Mouse (Mus musculus) urinary bladder, adult 2 months (tissue): ENCODE measurements around the gene Stom. TPM values are rescaled to one million over a fixed set of nuclear protein-coding genes. Genes with fewer than 3 reads are reported as not detected.

ENCODE experiments used
- DNase-seq: peaks from one replicate; pipeline ENCODE4 v3.0.0; 2022; ENCODE audit warnings: low spot score
- polyA plus RNA-seq: library from polyadenylated mRNA; depleted of rRNA; stranded (reverse); fragments of >200 nt; gene quantifications from 2 replicates; pipeline ENCODE4 v1.2.3, GENCODE M21; 2012; rRNA removed

The Stom gene
- polyA plus RNA-seq = 67.9 and 82.5 TPM in 2 replicates

GRCm38 (mm10) chr2:35336388-35337280 lies at the start of gene Stom:
Stom (minus strand) TSS chr2:35336976.
- peak; percentile 98 for DNase-seq

- no peak for DNase-seq
Observed at GRCm38 (mm10) chr2:35385441-35385871, 48.7 kb upstream of the Stom start.

GRCm38 (mm10) chr2:35379306-35379705 lies 42.5 kb upstream of the Stom start:
- DNase-seq = no peak

DNA sequence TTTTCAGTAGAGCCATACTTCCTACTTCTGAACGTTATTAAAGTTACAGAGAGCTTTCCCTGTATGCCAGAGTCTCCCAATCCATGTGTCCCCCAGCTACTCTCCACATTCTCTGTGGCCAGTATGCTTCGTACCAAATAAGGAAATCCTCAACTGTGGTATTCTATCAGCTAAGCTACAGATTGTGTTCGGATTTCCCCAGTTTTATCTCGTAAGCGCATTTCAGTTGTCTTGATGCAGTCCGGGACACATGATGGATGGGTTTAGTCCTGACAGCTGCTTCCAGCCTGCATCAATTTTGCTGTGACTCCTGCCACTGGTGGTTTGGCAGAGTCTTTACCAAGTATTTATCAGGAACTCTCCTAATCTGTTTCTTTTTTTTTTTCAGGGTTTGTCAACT lies 40.8 kb upstream of the Stom start:
- no peak for DNase-seq

GRCm38 (mm10) chr2:35373003-35373402 lies 36.2 kb upstream of the Stom start:
- no peak for DNase-seq

GRCm38 (mm10) chr2:35370686-35371085 lies 33.9 kb upstream of the Stom start:
- no peak for DNase-seq

DNA sequence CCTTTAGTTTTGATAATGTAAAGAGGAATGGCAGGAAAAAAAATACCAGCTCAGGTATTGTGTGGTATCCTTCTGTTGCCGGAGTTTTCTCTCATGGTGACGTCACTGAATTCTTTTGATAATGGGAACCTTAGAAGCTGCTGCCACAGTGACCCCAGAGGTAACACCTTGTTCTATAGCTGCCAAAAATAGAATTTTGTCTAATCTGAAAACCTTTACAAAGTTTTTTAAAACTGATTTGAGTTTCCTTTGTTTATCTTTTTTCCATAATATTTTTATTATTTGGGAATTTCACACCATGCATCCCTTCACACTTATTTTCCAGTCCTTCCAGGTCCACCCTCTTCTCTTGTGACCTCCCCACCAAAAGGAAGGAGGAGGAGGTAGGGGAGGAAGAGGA lies 30.9 kb upstream of the Stom start, which contains the start of gene 4930568D16Rik:
Gene 4930568D16Rik (minus strand): TSS at position 101 of the 400 bp plus-strand sequence.
- no peak for DNase-seq

GRCm38 (mm10) chr2:35349184-35349583 lies 12.4 kb upstream of the Stom start:
- no peak for DNase-seq

- DNase-seq = no peak
Observed at GRCm38 (mm10) chr2:35345984-35346383, 9.2 kb upstream of the Stom start.

- no peak for DNase-seq
Observed at GRCm38 (mm10) chr2:35342605-35343004, 5.8 kb upstream of the Stom start.

DNA sequence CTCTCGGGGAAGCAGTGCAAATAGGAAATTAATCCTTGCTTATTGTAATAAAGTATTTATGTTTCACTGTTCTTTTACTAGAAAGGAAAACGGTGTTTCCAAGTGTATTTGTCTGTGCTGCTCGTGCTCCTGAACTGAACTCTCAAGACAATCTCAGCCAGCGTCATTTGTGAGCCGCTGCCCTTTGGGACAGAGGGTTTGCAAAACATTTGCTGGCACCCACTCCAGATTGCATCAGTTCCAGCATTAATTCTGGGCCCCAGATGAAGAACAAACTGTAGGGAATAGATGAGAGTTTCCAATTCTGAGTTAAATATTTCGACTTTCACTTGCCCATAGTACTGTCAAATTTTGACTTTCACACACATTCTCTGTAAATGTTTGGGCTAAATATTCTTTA lies 1.9 kb upstream of the Stom start:
- no peak for DNase-seq

- no peak for DNase-seq
Observed at GRCm38 (mm10) chr2:35338036-35338435, 1.3 kb upstream of the Stom start.

DNA sequence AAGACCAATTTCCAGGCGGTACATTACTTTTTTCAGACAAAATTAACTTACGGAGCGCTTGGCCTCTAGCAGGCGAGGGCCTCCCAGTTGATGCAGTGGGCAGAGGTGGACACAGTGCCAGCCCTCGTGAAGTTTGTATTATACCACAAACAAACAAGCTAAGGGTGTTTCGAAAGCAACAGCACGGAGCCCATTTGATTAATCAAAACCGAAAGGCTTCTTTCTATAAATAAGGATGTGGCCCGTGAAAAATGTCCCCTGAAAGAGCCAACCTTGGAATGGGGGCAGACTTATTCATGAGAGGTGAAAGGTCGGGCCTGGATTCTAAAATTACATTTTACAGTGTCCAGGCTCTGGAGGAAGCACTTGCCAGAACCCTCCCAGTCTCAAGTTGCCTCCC lies 643 bp upstream of the Stom start:
- DNase-seq = no peak

DNA sequence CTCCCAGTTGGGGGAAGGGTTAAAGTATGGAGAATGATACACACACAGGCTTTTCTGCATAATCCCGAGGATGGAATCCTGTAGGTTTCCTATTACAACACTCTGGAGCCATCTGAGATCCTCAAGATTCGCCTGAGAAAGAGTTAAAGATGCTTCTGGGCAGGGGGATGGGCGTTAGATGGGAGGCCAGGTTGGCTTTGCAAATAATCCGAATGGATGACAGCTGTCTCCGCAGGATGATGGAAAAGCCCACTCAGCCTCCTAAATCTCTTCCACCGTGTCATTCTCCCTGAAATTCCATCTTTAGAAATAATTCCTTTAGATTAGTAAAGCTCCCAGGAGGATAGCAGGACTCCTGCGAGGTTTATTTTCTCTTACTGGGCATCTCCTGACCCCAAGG lies 1.2 kb downstream of the Stom start:
- no peak for DNase-seq

DNA sequence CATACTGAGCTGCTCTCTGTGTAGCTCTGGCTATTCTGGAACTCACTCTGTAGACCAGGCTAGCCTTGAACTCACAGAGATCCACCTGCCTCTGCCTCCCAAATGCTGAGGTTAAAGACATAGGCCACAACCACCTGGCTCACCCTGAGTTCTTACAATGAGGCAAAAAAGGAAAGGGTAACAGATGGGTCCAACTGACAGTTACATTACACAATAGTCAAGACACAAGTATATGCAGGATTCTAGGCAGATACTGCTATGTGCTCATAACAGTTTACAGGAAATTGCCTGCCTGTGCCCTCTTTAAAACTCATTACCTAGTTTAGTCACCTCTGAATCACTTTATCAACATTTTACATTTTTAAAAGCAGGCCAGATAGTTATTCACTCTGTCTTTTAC lies 3.1 kb downstream of the Stom start:
- no peak for DNase-seq

- DNase-seq = no peak
Observed at GRCm38 (mm10) chr2:35331205-35331604, 5.6 kb downstream of the Stom start.

GRCm38 (mm10) chr2:35329061-35329460 lies 7.7 kb downstream of the Stom start:
- no peak for DNase-seq

DNA sequence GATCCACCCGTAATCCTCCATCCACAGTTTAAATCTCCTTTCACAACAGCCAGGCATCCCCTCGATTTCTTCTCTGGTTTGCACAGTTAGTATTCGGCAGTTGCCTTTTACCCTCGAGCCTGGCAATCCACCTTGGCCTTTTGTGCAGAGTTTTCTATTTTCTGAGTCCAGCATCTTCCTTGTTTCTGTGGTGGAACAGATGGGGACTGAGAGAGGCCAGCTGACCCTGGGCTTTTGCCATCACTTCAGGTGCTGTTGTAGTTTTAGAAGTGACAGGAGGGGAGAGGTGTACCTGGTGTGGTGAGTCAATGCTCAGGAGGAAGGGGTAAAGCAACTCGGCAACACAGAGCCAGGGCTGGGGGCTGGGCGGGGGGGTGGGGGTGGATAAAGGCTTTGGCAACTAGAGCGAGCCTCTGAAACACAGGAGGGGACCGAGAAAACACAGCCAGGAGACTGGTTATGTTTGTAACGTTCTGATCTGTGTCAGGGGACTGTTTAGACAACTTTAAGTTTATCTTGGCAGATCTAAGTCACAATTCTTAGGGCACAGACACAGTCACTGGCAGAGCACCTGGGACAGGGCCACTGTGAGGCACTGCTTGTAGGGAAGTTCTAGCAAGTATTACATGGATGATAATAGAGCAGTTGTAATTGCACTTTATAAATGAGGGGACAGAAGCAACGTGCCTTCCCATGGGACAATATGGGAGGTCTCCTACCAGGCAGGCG lies 8.5 kb downstream of the Stom start:
- no peak for DNase-seq

- DNase-seq = no peak
Observed at GRCm38 (mm10) chr2:35327583-35327982, 9.2 kb downstream of the Stom start.

GRCm38 (mm10) chr2:35326931-35327330 lies 9.8 kb downstream of the Stom start:
- no peak for DNase-seq

- DNase-seq = no peak
Observed at GRCm38 (mm10) chr2:35325930-35326329, 10.8 kb downstream of the Stom start.

DNA sequence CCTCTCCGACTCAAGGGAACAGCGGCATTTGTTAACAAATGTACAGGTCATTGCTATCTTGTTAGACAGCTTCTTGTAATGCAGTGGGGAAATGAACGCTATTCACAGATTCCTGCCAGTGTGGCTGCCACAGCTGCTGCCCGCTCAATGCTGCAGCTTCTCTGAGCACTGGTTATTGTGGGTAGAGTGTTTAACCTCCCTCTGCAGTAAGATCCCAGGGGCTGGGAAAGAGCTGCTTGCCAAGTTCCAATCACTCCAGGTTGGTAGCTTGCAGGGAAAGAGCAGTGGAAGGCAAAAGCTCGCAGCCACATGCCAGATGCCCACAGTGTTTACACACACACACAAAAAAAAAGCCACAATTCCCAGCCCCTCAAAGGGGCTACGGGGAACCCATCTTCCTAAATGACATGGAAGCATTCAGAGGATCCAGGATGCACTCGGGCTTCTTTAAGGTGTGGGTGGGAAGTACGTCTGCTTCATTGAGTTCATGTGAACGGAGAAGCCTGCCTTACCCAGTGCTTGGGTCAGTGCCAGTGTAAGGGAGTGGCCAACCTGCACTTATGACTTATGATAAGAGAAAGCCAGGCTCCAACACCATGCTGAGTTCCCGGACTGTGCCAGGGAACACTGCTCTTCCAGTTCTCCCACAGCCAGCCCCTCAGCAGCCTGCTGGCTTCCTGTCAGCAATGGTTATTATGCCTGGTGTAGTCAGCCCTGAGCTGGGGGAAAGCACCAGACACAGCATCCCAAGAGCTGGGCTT lies 14.2 kb downstream of the Stom start:
- DNase-seq = no peak
